Mouse (Mus musculus) heart, postnatal 0 days (tissue): Measurements from ENCODE around the gene Adam10. TPM values are rescaled to one million over a fixed set of nuclear protein-coding genes. Genes with fewer than 3 reads are reported as not detected.
A peak's percentile ranks its signal among the peaks of the same experiment; 100 is the strongest.

ENCODE experiments used
- ATAC-seq: fragments of 200-750 bp; cut with Nextera tagmentation; 2 replicates; pipeline ENCODE4 v1.8.0; 2017; ENCODE audit warnings: low read depth, moderate number of reproducible peaks, moderate library complexity; ENCODE audit not compliant: insufficient read depth
- DNase-seq: peaks from one replicate; pipeline ENCODE4 v3.0.0-alpha.2; 2016; ENCODE audit warnings: low spot score
- H3K27ac ChIP-seq: fragments of 300-500 bp; sonication (generic); 2 replicates; pipeline ENCODE4 v1.5.1; 2014; ENCODE audit warnings: low read depth, mild to moderate bottlenecking
- H3K27me3 ChIP-seq: fragments of 300-500 bp; sonication (generic); 2 replicates; pipeline ENCODE4 v1.6.1; 2014; ENCODE audit warnings: low read length, mixed read lengths; ENCODE audit not compliant: control insufficient read depth, insufficient read depth
- H3K36me3 ChIP-seq: fragments of 300-500 bp; sonication (generic); replicated peaks from 2 replicates; pipeline ENCODE4 v1.6.1; 2014; ENCODE audit warnings: low read length, mixed read lengths; ENCODE audit not compliant: control insufficient read depth, insufficient read depth
- H3K4me1 ChIP-seq: fragments of 300-500 bp; sonication (generic); 2 replicates; pipeline ENCODE4 v1.6.1; 2014; ENCODE audit warnings: antibody characterized with exemption; ENCODE audit not compliant: control insufficient read depth, insufficient read depth
- H3K4me2 ChIP-seq: fragments of 300-500 bp; sonication (generic); 2 replicates; pipeline ENCODE4 v1.6.1; 2014; ENCODE audit warnings: low read depth, mild to moderate bottlenecking, low read length, moderate library complexity
- H3K4me3 ChIP-seq: fragments of 300-500 bp; sonication (generic); 2 replicates; pipeline ENCODE4 v1.5.1; 2014; ENCODE audit warnings: low read depth, low read length
- H3K9ac ChIP-seq: fragments of 300-500 bp; sonication (generic); replicated peaks from 2 replicates; pipeline ENCODE4 v1.6.1; 2014; ENCODE audit warnings: low read depth, low read length, mixed read lengths
- H3K9me3 ChIP-seq: fragments of 300-500 bp; sonication (generic); replicated peaks from 2 replicates; pipeline ENCODE4 v1.6.1; 2016; ENCODE audit warnings: low read length; ENCODE audit not compliant: control insufficient read depth
- CTCF ChIP-seq: IDR thresholded peaks from 2 replicates; pipeline ENCODE4 v1.5.1; 2016; ENCODE audit warnings: antibody characterized with exemption, control low read depth, low read depth
- EP300 ChIP-seq: IDR thresholded peaks from 2 replicates; pipeline ENCODE4 v1.6.1; 2016; ENCODE audit warnings: antibody characterized with exemption, low read depth
- WGBS: fragments of 180-500 bp; shearing (Covaris S2); extraction: QIAGEN DNeasy Blood & Tissue Kit; methylation state at CpG from one replicate; pipeline ENCODE4 v1.1.7; 2014; 5-methylcytosine and 5-hydroxymethylcytosine counted together
- polyA plus RNA-seq: library from polyadenylated mRNA; unstranded; fragments of >200 nt; fragmentation: Nextera tagmentation; extraction: Ambion mirVana; gene quantifications from 2 replicates; pipeline ENCODE4 v1.2.1, GENCODE M21; 2015
- total RNA-seq: library from RNA; depleted of rRNA; stranded (reverse); fragments of >200 nt; gene quantifications from 2 replicates; pipeline ENCODE4 v1.2.3, GENCODE M21; 2014; ENCODE audit warnings: low replicate concordance

Gene Adam10
- total and polyA plus RNA-seq, 2 experiments from 2014 or later = 15.0 to 39.9 TPM

- Histone ChIP-seq H3K4me1 (peaks cover 5% of the 10 kb centered on the region), H3K4me3 (no peak overlapping the region), H3K4me2 (no peak overlapping the region), H3K9me3 (no peaks in the 10 kb centered on the region), H3K9ac (no peak overlapping the region), H3K36me3 (no peaks in the 10 kb centered on the region), H3K27ac (no peak overlapping the region), H3K27me3 (no peaks in the 10 kb centered on the region)
- TF ChIP-seq EP300 (no peak), CTCF (no peak)
- DNase-seq = no peak
- 74% methylated on average over 3 of the region's 3 CpGs for WGBS
- no peak for ATAC-seq
These were observed 124.0 kb downstream of the Adam10 start for GRCm38 (mm10) chr9:70802816-70803215.

- no peak overlapping the region for H3K4me3 ChIP-seq
- no peak for DNase-seq
- peaks cover 14% of the 10 kb centered on the region for H3K4me1 ChIP-seq
- H3K27ac ChIP-seq = no peak overlapping the region
- H3K36me3 ChIP-seq = no peaks in the 10 kb centered on the region
- WGBS = 48% methylated on average over 1 of the region's 1 CpGs
- H3K9me3 ChIP-seq = no peaks in the 10 kb centered on the region
- H3K9ac ChIP-seq = no peak overlapping the region
- no peak for TF ChIP-seq EP300
- TF ChIP-seq CTCF = no peak
- H3K27me3 ChIP-seq = no peaks in the 10 kb centered on the region
- no peak for ATAC-seq
- no peak overlapping the region for H3K4me2 ChIP-seq
These were observed 127.3 kb downstream of the Adam10 start for GRCm38 (mm10) chr9:70806069-70806468.

GRCm38 (mm10) chr9:70807714-70808113, 128.9 kb downstream of the Adam10 start:
- Histone ChIP-seq H3K4me2 (peak overlapping the region; percentile 23; the same call in 1 of the 2 replicates), H3K36me3 (no peaks in the 10 kb centered on the region), H3K4me1 (peaks cover 20% of the 10 kb centered on the region), H3K9ac (no peak overlapping the region), H3K27me3 (no peaks in the 10 kb centered on the region), H3K4me3 (no peak overlapping the region), H3K27ac (no peak overlapping the region), H3K9me3 (no peaks in the 10 kb centered on the region)
- TF ChIP-seq EP300 (no peak), CTCF (no peak)
- 38% methylated on average over 11 of the region's 11 CpGs for WGBS
- DNase-seq (no peak), ATAC-seq (peak; percentile 63; the same call in 1 of the 2 replicates)

GRCm38 (mm10) chr9:70812551-70812950, 133.8 kb downstream of the Adam10 start:
- no peak overlapping the region for H3K9ac ChIP-seq
- no peak overlapping the region for H3K4me2 ChIP-seq
- WGBS = 91% methylated on average over 12 of the region's 12 CpGs
- no peaks in the 10 kb centered on the region for H3K9me3 ChIP-seq
- H3K27me3 ChIP-seq = no peaks in the 10 kb centered on the region
- no peaks in the 10 kb centered on the region for H3K36me3 ChIP-seq
- H3K27ac ChIP-seq = no peak overlapping the region
- TF ChIP-seq CTCF (no peak), EP300 (no peak)
- no peak for DNase-seq
- ATAC-seq = no peak
- H3K4me3 ChIP-seq = no peak overlapping the region
- peaks cover 18% of the 10 kb centered on the region for H3K4me1 ChIP-seq

- Histone ChIP-seq H3K27ac (no peak overlapping the region), H3K9me3 (no peaks in the 10 kb centered on the region), H3K27me3 (no peaks in the 10 kb centered on the region), H3K4me1 (no peaks in the 10 kb centered on the region), H3K4me2 (no peak overlapping the region), H3K4me3 (no peak overlapping the region), H3K36me3 (no peaks in the 10 kb centered on the region), H3K9ac (no peak overlapping the region)
- no peak for ATAC-seq
- TF ChIP-seq CTCF = no peak
- TF ChIP-seq EP300 = no peak
- no peak for DNase-seq
- 81% methylated on average over 14 of the region's 14 CpGs for WGBS
These were observed 138.0 kb downstream of the Adam10 start for GRCm38 (mm10) chr9:70816701-70817305.

- TF ChIP-seq EP300 (no peak), CTCF (no peak)
- WGBS = 61% methylated on average over 1 of the region's 1 CpGs
- no peaks in the 10 kb centered on the region for H3K27me3 ChIP-seq
- H3K4me1 ChIP-seq = no peaks in the 10 kb centered on the region
- H3K36me3 ChIP-seq = no peaks in the 10 kb centered on the region
- DNase-seq (no peak), ATAC-seq (no peak)
- H3K4me3 ChIP-seq = no peak overlapping the region
- no peaks in the 10 kb centered on the region for H3K9me3 ChIP-seq
- no peak overlapping the region for H3K4me2 ChIP-seq
- H3K27ac ChIP-seq = no peak overlapping the region
- no peak overlapping the region for H3K9ac ChIP-seq
These were observed 138.6 kb downstream of the Adam10 start for GRCm38 (mm10) chr9:70817396-70817795.
